Mouse (Mus musculus): Measurements from ENCODE around the gene Ckap2.

GRCm38 (mm10) chr8:22185431-22186397 is at the start of gene Ckap2:
- TF ChIP-seq CTCF (IDR thresholded peaks at IDR 0.05; ENCODE audit: extremely low read depth, insufficient read depth, insufficient read length, insufficient replicate concordance) (no peak), POLR2A (IDR thresholded peaks at IDR 0.05; ENCODE audit: low read depth, low read length) (no peak)

All from spleen, adult 2 months (tissue).